Mouse (Mus musculus) layer of hippocampus, postnatal 14 days (tissue): ENCODE measurements at regions not wholly inside any gene's neighbourhood (a gene's known extent, or its start where the extent isn't known, plus 50 kb on each side); places are given as distances from the start of the nearest gene placed in this dataset.

Experiments
- DNase-seq, 2 experiments: peaks; one replicate each; pipeline ENCODE4 v3.0.0; 2021 to 2022; ENCODE audit warnings: low spot score in 2 of 2, mixed read lengths in 1 of 2

DNA sequence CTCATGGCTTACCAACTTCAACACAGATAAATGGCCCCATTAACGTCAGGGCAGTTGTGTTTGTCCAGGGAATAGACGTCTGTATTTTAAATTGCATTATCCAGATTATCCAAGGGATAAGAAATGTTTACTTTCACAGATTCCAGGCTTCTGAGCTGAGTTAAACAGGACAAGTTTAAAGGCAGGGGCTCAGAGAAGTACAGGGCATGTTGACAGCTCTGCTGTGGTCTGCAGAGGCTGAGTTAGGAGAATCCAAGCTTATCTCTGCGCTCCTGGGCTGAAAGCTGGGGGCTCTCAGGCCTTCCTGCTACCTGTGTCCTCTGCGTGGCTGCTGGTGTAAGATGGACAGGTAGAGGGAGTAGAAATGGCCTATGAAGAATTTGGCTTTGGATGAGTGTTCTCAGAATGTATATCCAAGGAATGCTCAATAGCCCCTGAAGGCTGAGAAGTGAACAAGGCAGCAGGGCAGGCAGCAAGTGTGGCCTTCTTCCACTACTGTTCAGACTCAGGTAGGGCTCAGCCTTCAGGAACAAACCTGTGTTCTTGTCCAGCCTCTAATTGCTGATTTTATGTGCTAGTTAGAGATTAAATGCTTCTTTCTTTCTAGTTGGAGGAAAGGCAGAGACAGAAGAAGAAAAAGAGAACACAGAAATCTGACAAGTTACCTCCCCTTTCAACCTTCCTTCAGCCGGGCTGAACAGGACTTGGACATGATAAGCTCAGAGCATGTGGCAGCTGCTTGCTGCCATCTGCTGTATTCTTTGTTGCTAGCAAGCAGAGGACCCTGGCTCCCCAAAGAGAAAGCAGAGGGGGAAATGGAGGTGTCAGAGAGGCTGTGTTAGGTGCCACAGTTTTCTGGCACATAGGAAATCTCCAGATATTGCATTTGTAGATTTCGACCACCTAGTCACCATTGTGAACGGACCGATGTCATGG is 77.9 kb upstream of the Grem2 start:
- peak; percentile 26 to 58 for DNase-seq

DNA sequence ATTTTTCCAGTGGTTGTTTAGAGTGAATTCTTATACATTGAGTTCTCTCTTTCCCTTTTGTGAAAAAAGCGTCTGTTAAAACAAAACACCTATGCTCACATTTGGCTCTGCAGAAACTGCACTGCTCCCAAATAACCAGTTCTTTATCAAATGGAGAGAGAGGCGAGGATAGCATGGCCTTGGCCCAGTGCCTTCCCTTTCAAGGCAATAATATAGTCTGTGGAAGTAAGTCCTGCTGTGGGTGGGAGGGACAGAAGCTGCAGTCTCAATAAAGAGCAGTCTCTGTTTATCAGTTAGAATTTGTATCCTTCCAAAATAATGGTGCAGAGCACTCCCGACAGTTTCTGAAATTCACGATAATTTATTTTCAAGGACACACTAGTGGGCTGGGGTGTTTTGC is 70.9 kb upstream of the Grem2 start:
- no peak for DNase-seq

DNA sequence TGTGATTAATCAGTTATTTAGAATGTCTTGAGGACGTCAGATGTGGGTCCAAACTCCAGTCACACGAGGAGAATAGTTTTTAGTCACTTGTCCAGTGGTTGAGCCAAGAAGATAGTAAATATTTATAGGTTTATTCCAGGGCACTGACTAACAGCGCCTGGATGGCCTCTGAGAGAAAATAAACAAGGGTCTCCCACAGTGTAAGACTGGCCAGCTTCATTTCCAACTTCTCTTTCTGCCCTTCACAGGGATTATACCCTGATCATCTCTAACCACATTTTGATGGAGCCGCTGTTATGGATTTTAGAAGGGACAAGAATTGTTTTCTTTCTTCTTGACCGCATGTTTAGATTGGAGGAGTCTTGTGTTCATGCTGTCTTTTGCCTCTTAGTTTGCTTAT is 67.0 kb upstream of the Grem2 start:
- no peak for DNase-seq

DNA sequence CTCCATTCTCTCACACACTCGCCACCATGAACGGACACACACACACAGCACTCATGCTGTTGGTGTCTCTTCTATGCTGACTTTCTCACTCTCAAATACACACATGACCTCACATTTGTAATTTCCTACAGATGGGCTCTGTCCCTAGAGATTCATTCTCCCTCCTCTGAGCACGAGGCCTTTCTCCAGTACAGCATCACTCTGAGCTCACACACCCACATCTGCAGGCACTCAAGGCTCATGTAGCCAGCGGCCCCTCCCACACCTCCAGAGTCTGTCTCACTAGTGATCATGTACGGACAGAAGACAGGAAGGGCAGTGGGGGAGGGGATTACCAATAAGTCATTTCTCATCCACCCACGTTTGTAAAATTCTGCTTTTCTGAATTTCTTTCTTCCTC is 50.3 kb upstream of the Grem2 start:
- no peak for DNase-seq
